Comparison of ENCODE assay signal across 11 mouse cellular contexts in genomic region chr2:107175721-107176120, GRCm38 (mm10).
DNase-seq lines count a peak whose midpoint lies in the region; ATAC-seq lines count a peak whose summit lies in the region.
"Had no signal": no experiment of that assay in that cellular context is flagged by ENCODE, and none has a peak within 500 bp of the region (broad histone marks: within the 10 kb centered on the region; RNA-seq: fewer than 3 reads in every experiment).

No protein-coding gene starts in this region.

- WGBS in heart, embryonic 12.5 days: 49% methylated on average over 4 of the region's 4 CpGs
- WGBS in midbrain, embryonic 14.5 days: 58% methylated on average over 4 of the region's 4 CpGs
- WGBS in midbrain, embryonic 16.5 days: 60% methylated on average over 4 of the region's 4 CpGs

- DNase-seq in heart, postnatal 4 days: peak; percentile 9
- DNase-seq in midbrain, embryonic 14.5 days: peak; percentile 33
- DNase-seq in adrenal gland, adult 8-10 months: peak; percentile 5
- DNase-seq in thymus, adult 18-20 months: no peak
- DNase-seq in urinary bladder, postnatal 14 days (ENCODE audit: low spot score): no peak

- no peak overlapping the region for H3K4me3 ChIP-seq in heart, embryonic 12.5 days
- no peak overlapping the region for H3K4me3 ChIP-seq in midbrain, embryonic 14.5 days (replicated peaks; ENCODE audit: low read depth, low read length)
- H3K4me3 ChIP-seq in midbrain, embryonic 16.5 days (ENCODE audit: low read depth, low read length): no peak overlapping the region
- H3K4me3 ChIP-seq: limb, embryonic 13.5 days; myocyte; stomach, embryonic 15.5 days had no signal

- no peak overlapping the region for H3K27ac ChIP-seq in heart, embryonic 12.5 days (ENCODE audit: poor library complexity, severe bottlenecking)
- H3K27ac ChIP-seq in midbrain, embryonic 14.5 days (replicated peaks; ENCODE audit: low read depth, low read length): no peak overlapping the region
- H3K27ac ChIP-seq in midbrain, embryonic 16.5 days (ENCODE audit: low read length): no peak overlapping the region
- H3K27ac ChIP-seq: limb, embryonic 13.5 days; stomach, embryonic 15.5 days had no signal

- H3K27me3 ChIP-seq in heart, embryonic 12.5 days (replicated peaks): no peaks in the 10 kb centered on the region
- no peaks in the 10 kb centered on the region for H3K27me3 ChIP-seq in midbrain, embryonic 14.5 days (ENCODE audit: control insufficient read depth, insufficient read depth, low read length)
- no peaks in the 10 kb centered on the region for H3K27me3 ChIP-seq in midbrain, embryonic 16.5 days (ENCODE audit: control insufficient read depth, insufficient read depth, low read depth, low read length)
- H3K27me3 ChIP-seq: limb, embryonic 13.5 days; stomach, embryonic 15.5 days had no signal

- no peaks in the 10 kb centered on the region for H3K36me3 ChIP-seq in heart, embryonic 12.5 days
- no peaks in the 10 kb centered on the region for H3K36me3 ChIP-seq in midbrain, embryonic 14.5 days (ENCODE audit: control insufficient read depth, insufficient read depth, low read length)
- H3K36me3 ChIP-seq in midbrain, embryonic 16.5 days (ENCODE audit: control insufficient read depth, insufficient read depth, low read length): no peaks in the 10 kb centered on the region
- H3K36me3 ChIP-seq: limb, embryonic 13.5 days; stomach, embryonic 15.5 days had no signal

- H3K9me3 ChIP-seq in heart, embryonic 12.5 days (replicated peaks): no peaks in the 10 kb centered on the region
- no peaks in the 10 kb centered on the region for H3K9me3 ChIP-seq in midbrain, embryonic 14.5 days (ENCODE audit: control insufficient read depth, low read length)
- no peaks in the 10 kb centered on the region for H3K9me3 ChIP-seq in midbrain, embryonic 16.5 days (replicated peaks; ENCODE audit: control insufficient read depth, low read length, poor library complexity, severe bottlenecking)
- H3K9me3 ChIP-seq: limb, embryonic 13.5 days; stomach, embryonic 15.5 days had no signal

- H3K9ac ChIP-seq in heart, embryonic 12.5 days: no peak overlapping the region
- no peak overlapping the region for H3K9ac ChIP-seq in midbrain, embryonic 14.5 days (replicated peaks; ENCODE audit: low read length)
- no peak overlapping the region for H3K9ac ChIP-seq in midbrain, embryonic 16.5 days (ENCODE audit: low read depth, low read length)
- H3K9ac ChIP-seq: limb, embryonic 13.5 days; stomach, embryonic 15.5 days had no signal

- no peak overlapping the region for H3K4me2 ChIP-seq in heart, embryonic 12.5 days
- H3K4me2 ChIP-seq in midbrain, embryonic 14.5 days (ENCODE audit: low read length): no peak overlapping the region
- H3K4me2 ChIP-seq in midbrain, embryonic 16.5 days (ENCODE audit: low read length): no peak overlapping the region
- H3K4me2 ChIP-seq: limb, embryonic 13.5 days; stomach, embryonic 15.5 days had no signal

- H3K4me1 ChIP-seq in heart, embryonic 12.5 days (replicated peaks): no peaks in the 10 kb centered on the region
- H3K4me1 ChIP-seq in midbrain, embryonic 14.5 days (ENCODE audit: control insufficient read depth, insufficient read depth, low read length): no peaks in the 10 kb centered on the region
- no peaks in the 10 kb centered on the region for H3K4me1 ChIP-seq in midbrain, embryonic 16.5 days (ENCODE audit: control insufficient read depth, insufficient read depth, low read length)
- H3K4me1 ChIP-seq: limb, embryonic 13.5 days; stomach, embryonic 15.5 days had no signal

- ATAC-seq in heart, embryonic 12.5 days (ENCODE audit: insufficient number of reproducible peaks, low FRiP score): no peak
- ATAC-seq in midbrain, embryonic 14.5 days (ENCODE audit: low FRiP score, low TSS enrichment): no peak
- no peak for ATAC-seq in midbrain, embryonic 16.5 days
- peak; percentile 60 for ATAC-seq in megakaryocyte progenitor cell, adult 5-6 weeks (replicated peaks; ENCODE audit: poor library complexity)

Comparison
In these comparisons a context has a peak if more than half of its experiments do, and no peak if none do; other contexts are left out.
1. DNase-seq: peak in heart, postnatal 4 days (single experiment), midbrain, embryonic 14.5 days (single experiment) and adrenal gland, adult 8-10 months (single experiment); none in thymus, adult 18-20 months (0 of 2) and urinary bladder, postnatal 14 days (single experiment).